9 mouse cellular contexts compared by ENCODE assay signal in genomic region chr11:60294630-60295313, GRCm38 (mm10). TPM values are rescaled to one million over a fixed set of nuclear protein-coding genes. Genes with fewer than 3 reads are reported as not detected.
DNase-seq lines count a peak whose midpoint lies in the region; ATAC-seq lines count a peak whose summit lies in the region.
"Had no signal": no experiment of that assay in that cellular context is flagged by ENCODE, and none has a peak within 500 bp of the region (broad histone marks: within the 10 kb centered on the region; RNA-seq: fewer than 3 reads in every experiment).

No protein-coding gene starts in this region.

- no peak overlapping the region for H3K4me3 ChIP-seq in hindbrain, embryonic 13.5 days
- H3K4me3 ChIP-seq in midbrain, embryonic 11.5 days (ENCODE audit: low read depth, low read length), result no peak overlapping the region

- intact Hi-C loops in left cerebral cortex, postnatal 10 days (cut with DNase I), result loop anchor here (5.0 to 10.0 kb wide), 2 partner anchors 120 to 192 kb away; partner anchors contain the start of genes Atpaf2 and Gid4

- DNase-seq in embryo, embryonic 9.5 days (ENCODE audit: extremely low spot score), result peak; percentile 53
- DNase-seq in embryo, embryonic 11 days, result no peak
- DNase-seq in c-Kit-negative CD71-positive TER-119-positive erythroid progenitor cells, embryonic 14.5 days (ENCODE audit: low read depth, low spot score), result peak; percentile 60
- peak; percentile 83 for DNase-seq in midbrain, embryonic 11.5 days (ENCODE audit: low spot score, missing footprints)
- no peak for DNase-seq in right cerebral cortex, postnatal 14 days
- no peak for DNase-seq in left cerebral cortex, postnatal 10 days (ENCODE audit: extremely low spot score in 1 of 2, low spot score in 2 of 2)
- DNase-seq: kidney, adult 8-10 months had no signal

- H3K27ac ChIP-seq in hindbrain, embryonic 13.5 days, result peak overlapping the region; percentile 86
- H3K27ac ChIP-seq in midbrain, embryonic 11.5 days (ENCODE audit: low read depth, low read length), result peak overlapping the region; percentile 32

- H3K9ac ChIP-seq in hindbrain, embryonic 13.5 days, result no peak overlapping the region
- no peak overlapping the region for H3K9ac ChIP-seq in midbrain, embryonic 11.5 days (ENCODE audit: low read length)

- no peak overlapping the region for H3K4me2 ChIP-seq in hindbrain, embryonic 13.5 days
- no peak overlapping the region for H3K4me2 ChIP-seq in midbrain, embryonic 11.5 days

- no peaks in the 10 kb centered on the region for H3K9me3 ChIP-seq in hindbrain, embryonic 13.5 days
- no peaks in the 10 kb centered on the region for H3K9me3 ChIP-seq in midbrain, embryonic 11.5 days (ENCODE audit: control insufficient read depth, low read length)

- H3K36me3 ChIP-seq in hindbrain, embryonic 13.5 days, result no peaks in the 10 kb centered on the region
- H3K36me3 ChIP-seq in midbrain, embryonic 11.5 days (ENCODE audit: control insufficient read depth, insufficient read depth, low read length), result no peaks in the 10 kb centered on the region

- peaks cover 52% of the 10 kb centered on the region for H3K4me1 ChIP-seq in hindbrain, embryonic 13.5 days (replicated peaks)
- H3K4me1 ChIP-seq in midbrain, embryonic 11.5 days (ENCODE audit: control insufficient read depth, insufficient read depth, low read length), result peaks cover 15% of the 10 kb centered on the region; the same call in 1 of the 2 replicates

- no peaks in the 10 kb centered on the region for H3K27me3 ChIP-seq in hindbrain, embryonic 13.5 days
- no peaks in the 10 kb centered on the region for H3K27me3 ChIP-seq in midbrain, embryonic 11.5 days (ENCODE audit: control insufficient read depth, insufficient read depth, low read length)

- 56% methylated on average over 5 of the region's 5 CpGs for WGBS in hindbrain, embryonic 13.5 days
- WGBS in midbrain, embryonic 11.5 days, result 61% methylated on average over 5 of the region's 5 CpGs

- peak; percentile 47; the same call in 1 of the 2 replicates for ATAC-seq in hindbrain, embryonic 13.5 days (ENCODE audit: low FRiP score)
- no peak for ATAC-seq in midbrain, embryonic 11.5 days (ENCODE audit: low FRiP score)
- ATAC-seq in megakaryocyte, adult 5-6 weeks (ENCODE audit: poor library complexity, severe bottlenecking), result no peak

RNA-seq across cellular contexts. Expression of gene Tom1l2, which starts 57.9 kb away (rescaled TPM):
- 54.5 and 59.2 TPM in 2 replicates for polyA plus RNA-seq in hindbrain, embryonic 13.5 days (2015; fragmentation: Nextera tagmentation; extraction: Ambion mirVana)
- 12.1 and 12.8 TPM in 2 replicates for polyA plus RNA-seq in midbrain, embryonic 11.5 days (2014; fragmentation: Nextera tagmentation; extraction: Ambion mirVana)
- total RNA-seq in megakaryocyte, adult 5-6 weeks (2015), result 6.0 and 6.3 TPM in 2 replicates
- total RNA-seq in megakaryocyte, adult 5-6 weeks (2017), result 4.3 and 6.1 TPM in 2 replicates
- 100 to 1,000 TPM; 132 to 133 TPM for total RNA-seq in left cerebral cortex, postnatal 10 days (2021)

RNA-seq across cellular contexts. Expression of gene Drc3, which starts 58.4 kb away (rescaled TPM):
- 6.3 and 7.9 TPM in 2 replicates for polyA plus RNA-seq in hindbrain, embryonic 13.5 days (2015; fragmentation: Nextera tagmentation; extraction: Ambion mirVana)
- polyA plus RNA-seq in midbrain, embryonic 11.5 days (2014; fragmentation: Nextera tagmentation; extraction: Ambion mirVana), result 2.0 and 2.4 TPM in 2 replicates
- total RNA-seq in megakaryocyte, adult 5-6 weeks (2015), result 0.16 TPM in 1 of 2 replicates, not detected in the other
- 0.11 and 0.98 TPM in 2 replicates for total RNA-seq in megakaryocyte, adult 5-6 weeks (2017)
- total RNA-seq in left cerebral cortex, postnatal 10 days (2021), result 1 to 10 TPM; 5.2 to 7.3 TPM

Comparison
In these comparisons a context has a peak if more than half of its experiments do, and no peak if none do; other contexts are left out.
1. DNase-seq: peak in embryo, embryonic 9.5 days (single experiment), c-Kit-negative CD71-positive TER-119-positive erythroid progenitor cells, embryonic 14.5 days (single experiment) and midbrain, embryonic 11.5 days (single experiment); none in embryo, embryonic 11 days (single experiment), right cerebral cortex, postnatal 14 days (single experiment) and left cerebral cortex, postnatal 10 days (0 of 2).
2. RNA of gene Tom1l2, which starts 57.9 kb away (total RNA-seq): 132 to 133 TPM in left cerebral cortex, postnatal 10 days; 4.3 to 6.3 TPM in megakaryocyte, adult 5-6 weeks; every median in the first group is over 10 times any median in the second.